Mouse (Mus musculus) embryonic facial prominence, embryonic 11.5 days (tissue): Measurements from ENCODE around the gene Cacna2d3. TPM values are rescaled to one million over a fixed set of nuclear protein-coding genes. Genes with fewer than 3 reads are reported as not detected.

Experiments
- ATAC-seq: fragments of 200-750 bp; cut with Nextera tagmentation; replicated peaks from 2 replicates; pipeline ENCODE4 v1.8.0; 2017; ENCODE audit warnings: low read depth; ENCODE audit not compliant: insufficient number of reproducible peaks, low FRiP score, low TSS enrichment
- DNase-seq: peaks from one replicate; pipeline ENCODE4 v3.0.0-alpha.2; 2015; ENCODE audit warnings: low spot score
- H3K27ac ChIP-seq: fragments of 300-500 bp; sonication (generic); replicated peaks from 2 replicates; pipeline ENCODE4 v1.5.1; 2014; ENCODE audit warnings: mild to moderate bottlenecking, low read depth, low read length, control low read depth
- H3K27me3 ChIP-seq: fragments of 300-500 bp; sonication (generic); 2 replicates; pipeline ENCODE4 v1.6.1; 2014; ENCODE audit warnings: mild to moderate bottlenecking, low read length, moderate library complexity, mixed read lengths; ENCODE audit not compliant: control insufficient read depth, insufficient read depth
- H3K36me3 ChIP-seq: fragments of 300-500 bp; sonication (generic); replicated peaks from 2 replicates; pipeline ENCODE4 v1.6.1; 2014; ENCODE audit warnings: low read depth, mild to moderate bottlenecking, low read length, moderate library complexity, mixed read lengths; ENCODE audit not compliant: control insufficient read depth, insufficient read depth
- H3K4me1 ChIP-seq: fragments of 300-500 bp; sonication (generic); 2 replicates; pipeline ENCODE4 v1.6.1; 2014; ENCODE audit warnings: low read length, mixed read lengths; ENCODE audit not compliant: control insufficient read depth, insufficient read depth
- H3K4me2 ChIP-seq: fragments of 300-500 bp; sonication (generic); 2 replicates; pipeline ENCODE4 v1.6.1; 2014; ENCODE audit warnings: low read depth, mild to moderate bottlenecking, control low read depth, low read length, moderate library complexity
- H3K4me3 ChIP-seq: fragments of 300-500 bp; sonication (generic); 2 replicates; pipeline ENCODE4 v1.5.1; 2014; ENCODE audit warnings: low read depth, low read length, control low read depth
- H3K9ac ChIP-seq: fragments of 300-500 bp; sonication (generic); replicated peaks from 2 replicates; pipeline ENCODE4 v1.6.1; 2014; ENCODE audit warnings: mild to moderate bottlenecking, control low read depth, low read length
- H3K9me3 ChIP-seq: fragments of 300-500 bp; sonication (generic); replicated peaks from 2 replicates; pipeline ENCODE4 v1.6.1; 2016; ENCODE audit warnings: mild to moderate bottlenecking, low read length, inconsistent platforms, mixed read lengths; ENCODE audit not compliant: control insufficient read depth
- WGBS: fragments of 180-500 bp; shearing (Covaris S2); extraction: QIAGEN DNeasy Blood & Tissue Kit; methylation state at CpG from one replicate; pipeline ENCODE4 v1.1.7; 2014; 5-methylcytosine and 5-hydroxymethylcytosine counted together
- polyA plus RNA-seq: library from polyadenylated mRNA; unstranded; fragments of >200 nt; fragmentation: Nextera tagmentation; extraction: Ambion mirVana; gene quantifications from 2 replicates; pipeline ENCODE4 v1.2.1, GENCODE M21; 2014

Cacna2d3 gene
- polyA plus RNA-seq, 1 experiment from 2014 or later = 4.0 TPM

DNA sequence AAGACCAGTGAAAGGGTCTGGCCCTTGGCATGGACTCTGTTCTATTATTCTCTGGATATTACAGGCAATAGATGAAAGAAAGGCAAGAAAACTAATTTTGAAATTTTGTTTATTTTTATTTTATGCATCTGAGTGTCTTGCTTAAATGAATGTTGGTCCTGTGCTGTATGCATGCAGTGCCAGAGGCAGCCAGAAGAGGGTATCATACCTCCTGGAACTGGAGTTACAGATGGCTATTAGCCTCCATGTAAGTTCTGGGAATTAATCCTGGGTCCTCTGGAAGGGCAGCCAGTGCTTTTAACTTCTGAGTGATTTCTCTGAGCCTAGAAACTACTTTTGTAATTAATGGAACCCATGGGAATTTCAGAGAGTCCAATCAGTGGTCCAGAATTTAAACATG lies 597.8 kb downstream of the Cacna2d3 start:
- DNase-seq (no peak), ATAC-seq (no peak)
- Histone ChIP-seq H3K9ac (no peak overlapping the region), H3K36me3 (no peaks in the 10 kb centered on the region), H3K4me2 (no peak overlapping the region), H3K9me3 (no peaks in the 10 kb centered on the region), H3K27ac (no peak overlapping the region), H3K27me3 (no peaks in the 10 kb centered on the region), H3K4me1 (no peaks in the 10 kb centered on the region), H3K4me3 (no peak overlapping the region)

DNA sequence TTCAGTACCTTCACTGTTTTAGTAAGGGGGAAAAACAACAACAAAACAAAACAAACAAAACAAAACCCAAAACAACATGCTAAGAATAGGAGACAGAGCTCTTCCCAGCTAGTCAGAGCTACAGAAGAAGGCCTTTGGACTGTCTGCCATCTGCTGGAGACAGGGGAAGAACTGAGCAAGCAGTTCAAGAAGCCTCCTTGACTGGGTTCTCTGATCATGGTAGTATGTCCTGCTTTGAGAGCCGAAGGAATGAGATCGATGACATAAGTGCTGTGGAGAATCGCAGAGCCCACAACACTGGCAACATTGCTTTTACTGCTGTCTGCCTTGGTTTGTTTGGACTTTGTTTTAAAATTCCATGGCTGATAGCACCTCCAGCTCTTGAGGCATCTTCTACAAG lies 598.9 kb downstream of the Cacna2d3 start:
- Histone ChIP-seq H3K36me3 (no peaks in the 10 kb centered on the region), H3K27me3 (no peaks in the 10 kb centered on the region), H3K9ac (no peak overlapping the region), H3K4me2 (no peak overlapping the region), H3K27ac (no peak overlapping the region), H3K4me3 (no peak overlapping the region), H3K4me1 (no peaks in the 10 kb centered on the region), H3K9me3 (no peaks in the 10 kb centered on the region)
- 94% methylated on average over 3 of the region's 3 CpGs for WGBS
- no peak for DNase-seq
- no peak for ATAC-seq

- WGBS = 35% methylated on average over 9 of the region's 9 CpGs
- Histone ChIP-seq H3K4me3 (no peak overlapping the region), H3K27ac (no peak overlapping the region), H3K9me3 (no peaks in the 10 kb centered on the region), H3K27me3 (no peaks in the 10 kb centered on the region), H3K4me1 (no peaks in the 10 kb centered on the region), H3K9ac (no peak overlapping the region), H3K4me2 (no peak overlapping the region), H3K36me3 (no peaks in the 10 kb centered on the region)
- no peak for ATAC-seq
- DNase-seq = peak; percentile 81
These were observed 607.7 kb downstream of the Cacna2d3 start for GRCm38 (mm10) chr14:29113852-29114450.

DNA sequence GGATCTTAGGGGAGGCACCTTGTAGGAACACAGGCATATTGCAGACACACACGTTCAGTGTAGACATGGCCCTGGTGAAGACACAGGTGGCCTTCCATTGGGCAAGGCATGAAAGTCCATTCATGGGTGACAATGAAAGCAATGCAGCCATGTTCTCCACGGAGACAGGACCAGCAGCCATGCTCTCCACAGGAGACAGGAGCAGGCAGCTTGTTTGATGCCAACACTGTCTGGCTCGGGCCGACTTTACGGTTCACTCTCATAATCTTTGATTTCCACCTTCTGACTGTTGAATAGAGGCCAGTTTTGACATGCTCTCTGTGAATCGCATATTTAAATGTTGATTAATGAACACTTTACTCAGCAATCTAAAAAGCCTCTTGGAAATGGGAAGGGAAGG lies 610.0 kb downstream of the Cacna2d3 start:
- WGBS = 87% methylated on average over 6 of the region's 6 CpGs
- ATAC-seq = no peak

DNA sequence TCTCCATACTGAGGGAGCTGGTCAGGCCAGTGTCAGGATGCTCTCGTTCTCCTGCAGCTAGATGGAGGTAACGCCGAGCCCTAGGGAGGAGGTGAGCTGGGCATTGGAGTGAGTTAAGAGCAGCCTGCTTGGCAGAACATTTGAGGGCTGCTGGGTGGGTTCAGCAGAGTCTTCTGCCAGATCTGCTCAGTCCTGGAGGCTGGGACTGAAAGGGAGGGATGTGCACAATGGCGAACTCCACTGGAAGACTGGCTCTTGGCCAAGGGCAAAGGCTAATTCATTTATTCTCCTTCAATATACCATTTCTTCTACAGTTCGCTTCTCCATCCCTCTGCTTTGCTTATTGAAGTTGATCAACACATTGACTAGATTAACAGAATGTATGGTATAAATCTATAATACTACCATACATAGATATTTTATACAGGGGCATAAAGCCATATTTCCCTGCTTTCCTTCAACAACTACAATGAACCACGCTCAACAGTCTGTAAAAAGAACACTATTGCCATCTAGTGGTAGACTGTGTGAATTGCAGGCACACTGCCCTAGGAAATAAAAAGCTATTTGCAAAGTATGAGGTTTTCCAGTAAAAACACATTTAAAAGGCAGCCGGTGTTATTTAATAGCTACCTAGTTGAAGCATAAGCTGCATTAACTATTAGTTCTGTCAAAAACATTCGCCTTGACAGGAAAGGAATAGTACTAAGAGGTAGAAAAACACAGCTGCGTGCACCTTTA lies 611.1 kb downstream of the Cacna2d3 start:
- Histone ChIP-seq H3K27ac (no peak overlapping the region), H3K36me3 (no peaks in the 10 kb centered on the region), H3K4me3 (no peak overlapping the region), H3K4me2 (no peak overlapping the region), H3K4me1 (no peaks in the 10 kb centered on the region), H3K9me3 (no peaks in the 10 kb centered on the region), H3K27me3 (no peaks in the 10 kb centered on the region), H3K9ac (no peak overlapping the region)
- WGBS = 74% methylated on average over 9 of the region's 9 CpGs
- DNase-seq (peak; percentile 83), ATAC-seq (no peak)

More for the DNA sequence above, 610.0 kb downstream of the Cacna2d3 start:
- no peak overlapping the region for H3K4me3 ChIP-seq
- no peaks in the 10 kb centered on the region for H3K27me3 ChIP-seq
- H3K36me3 ChIP-seq = no peaks in the 10 kb centered on the region
- no peaks in the 10 kb centered on the region for H3K9me3 ChIP-seq
- no peaks in the 10 kb centered on the region for H3K4me1 ChIP-seq
- no peak for DNase-seq
- H3K9ac ChIP-seq = no peak overlapping the region
- no peak overlapping the region for H3K4me2 ChIP-seq
- no peak overlapping the region for H3K27ac ChIP-seq

GRCm38 (mm10) chr14:29107464-29107863 lies 614.2 kb downstream of the Cacna2d3 start:
- Histone ChIP-seq H3K4me3 (no peak overlapping the region), H3K27ac (no peak overlapping the region), H3K4me1 (no peaks in the 10 kb centered on the region), H3K4me2 (no peak overlapping the region), H3K9ac (no peak overlapping the region), H3K27me3 (no peaks in the 10 kb centered on the region), H3K9me3 (no peaks in the 10 kb centered on the region), H3K36me3 (no peaks in the 10 kb centered on the region)
- WGBS = 90% methylated on average over 5 of the region's 5 CpGs
- DNase-seq = no peak
- ATAC-seq = no peak

DNA sequence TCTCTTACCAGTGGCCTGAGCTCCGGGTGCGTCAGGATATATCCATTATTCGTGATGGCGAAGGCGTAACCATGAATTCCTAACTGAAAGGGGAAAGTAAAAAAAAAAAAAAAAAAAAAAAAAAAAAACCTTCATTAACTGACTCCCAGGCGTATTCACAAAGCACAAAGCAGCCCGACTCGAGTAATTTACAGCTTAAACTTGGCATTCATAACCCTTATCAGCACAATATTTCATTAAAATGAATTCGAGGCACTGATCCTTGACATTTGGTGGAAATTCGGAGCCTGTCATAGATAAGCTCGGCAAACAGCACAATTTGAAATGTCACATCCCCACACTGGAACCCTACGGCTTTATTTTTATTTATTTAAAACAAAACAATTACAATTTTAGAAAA lies 623.9 kb downstream of the Cacna2d3 start:
- H3K9ac ChIP-seq = no peak overlapping the region
- no peaks in the 10 kb centered on the region for H3K27me3 ChIP-seq
- ATAC-seq = no peak
- H3K4me1 ChIP-seq = no peaks in the 10 kb centered on the region
- H3K27ac ChIP-seq = no peak overlapping the region
- H3K4me2 ChIP-seq = no peak overlapping the region
- H3K4me3 ChIP-seq = no peak overlapping the region
- H3K36me3 ChIP-seq = no peaks in the 10 kb centered on the region
- no peaks in the 10 kb centered on the region for H3K9me3 ChIP-seq
- no peak for DNase-seq
- 89% methylated on average over 12 of the region's 12 CpGs for WGBS

DNA sequence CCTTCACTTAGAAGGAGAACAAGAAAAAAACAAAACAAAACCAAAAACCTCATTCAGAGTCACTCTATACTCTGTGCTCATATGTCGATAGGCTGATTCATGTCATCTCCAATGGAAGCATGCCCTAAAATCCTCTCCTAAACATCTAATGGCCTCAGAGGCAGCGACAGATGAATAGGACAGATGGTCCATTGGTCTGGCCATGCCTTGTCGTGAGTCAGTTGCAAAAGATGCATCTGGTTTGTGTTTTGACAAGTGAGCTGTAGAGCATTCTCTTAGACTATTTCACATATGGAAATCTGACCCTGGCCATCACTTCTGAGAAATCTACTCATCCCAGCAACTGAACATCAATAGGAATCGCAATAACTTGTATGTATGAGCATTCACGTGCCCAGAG lies 626.2 kb downstream of the Cacna2d3 start:
- Histone ChIP-seq H3K9me3 (no peaks in the 10 kb centered on the region), H3K27me3 (no peaks in the 10 kb centered on the region; the same call in 1 of the 2 replicates), H3K9ac (no peak overlapping the region), H3K4me1 (no peaks in the 10 kb centered on the region), H3K4me2 (no peak overlapping the region), H3K4me3 (no peak overlapping the region), H3K27ac (no peak overlapping the region), H3K36me3 (no peaks in the 10 kb centered on the region)
- ATAC-seq (no peak), DNase-seq (no peak)
- 83% methylated on average over 5 of the region's 5 CpGs for WGBS
